Mouse (Mus musculus) small intestine, adult 2 months (tissue): ENCODE data around the gene Osbpl9. TPM values are rescaled to one million over a fixed set of nuclear protein-coding genes. Genes with fewer than 3 reads are reported as not detected.

ENCODE experiments used
- H3K27ac ChIP-seq: fragments of 200-500 bp; 2 replicates; pipeline ENCODE4 v1.5.1; 2012; ENCODE audit warnings: low read depth, low read length, control low read depth, inconsistent platforms; ENCODE audit not compliant: insufficient read depth
- H3K27me3 ChIP-seq: fragments of 200-500 bp; 2 replicates; pipeline ENCODE4 v1.6.1; 2012; ENCODE audit warnings: mild to moderate bottlenecking, moderate library complexity, low read length, inconsistent platforms; ENCODE audit not compliant: control insufficient read depth, insufficient read depth
- H3K36me3 ChIP-seq: fragments of 200-500 bp; 2 replicates; pipeline ENCODE4 v1.6.1; 2012; ENCODE audit warnings: mild to moderate bottlenecking, low read length, control low read depth, inconsistent platforms; ENCODE audit not compliant: control insufficient read depth, insufficient read depth
- H3K4me1 ChIP-seq: fragments of 200-500 bp; 2 replicates; pipeline ENCODE4 v1.6.1; 2012; ENCODE audit warnings: low read length, inconsistent platforms, mixed read lengths; ENCODE audit not compliant: control insufficient read depth, insufficient read depth, insufficient read length
- H3K4me3 ChIP-seq: fragments of 200-500 bp; 2 replicates; pipeline ENCODE4 v1.5.1; 2012; ENCODE audit warnings: low read depth, mild to moderate bottlenecking, control low read depth, inconsistent platforms, low read length, moderate library complexity
- CTCF ChIP-seq: fragments of 200-500 bp; IDR thresholded peaks from 2 replicates; pipeline ENCODE4 v1.5.1; 2012; ENCODE audit warnings: low read depth, mild to moderate bottlenecking, control low read depth, inconsistent platforms, low read length, moderate library complexity, mixed read lengths; ENCODE audit not compliant: insufficient replicate concordance, insufficient read length; ENCODE audit errors: extremely low read depth
- POLR2A ChIP-seq: fragments of 200-500 bp; IDR thresholded peaks from 2 replicates; pipeline ENCODE4 v1.6.1; 2012; ENCODE audit warnings: low read depth, mild to moderate bottlenecking, control low read depth, inconsistent platforms, low read length, moderate library complexity
- WGBS: fragments of 180-500 bp; shearing (Covaris S2); methylation state at CpG from one replicate; pipeline ENCODE4 v1.1.7; 2018; 5-methylcytosine and 5-hydroxymethylcytosine counted together
- polyA plus RNA-seq: library from polyadenylated mRNA; depleted of rRNA; stranded (reverse); fragments of >200 nt; gene quantifications from 2 replicates; pipeline ENCODE4 v1.2.3, GENCODE M21; 2012

Gene Osbpl9
- polyA plus RNA-seq, 1 experiment = 29.5 TPM

- no peaks in the 10 kb centered on the region for H3K4me1 ChIP-seq
- no peak overlapping the region for H3K4me3 ChIP-seq
- no peaks in the 10 kb centered on the region for H3K27me3 ChIP-seq
- WGBS = 71% methylated on average over 8 of the region's 8 CpGs
- no peak overlapping the region for H3K27ac ChIP-seq
- no peak for TF ChIP-seq POLR2A
- TF ChIP-seq CTCF = no peak
- H3K36me3 ChIP-seq = no peaks in the 10 kb centered on the region
These were observed 16.3 kb downstream of the Osbpl9 start for GRCm38 (mm10) chr4:109185616-109186405.

GRCm38 (mm10) chr4:109175677-109176076, 26.4 kb downstream of the Osbpl9 start:
- H3K27me3 ChIP-seq = no peaks in the 10 kb centered on the region
- no peaks in the 10 kb centered on the region for H3K36me3 ChIP-seq
- no peak for TF ChIP-seq POLR2A
- no peak for TF ChIP-seq CTCF
- H3K27ac ChIP-seq = peak overlapping the region; percentile 46
- no peak overlapping the region for H3K4me3 ChIP-seq
- peaks cover 5% of the 10 kb centered on the region; the same call in 1 of the 2 replicates for H3K4me1 ChIP-seq

DNA sequence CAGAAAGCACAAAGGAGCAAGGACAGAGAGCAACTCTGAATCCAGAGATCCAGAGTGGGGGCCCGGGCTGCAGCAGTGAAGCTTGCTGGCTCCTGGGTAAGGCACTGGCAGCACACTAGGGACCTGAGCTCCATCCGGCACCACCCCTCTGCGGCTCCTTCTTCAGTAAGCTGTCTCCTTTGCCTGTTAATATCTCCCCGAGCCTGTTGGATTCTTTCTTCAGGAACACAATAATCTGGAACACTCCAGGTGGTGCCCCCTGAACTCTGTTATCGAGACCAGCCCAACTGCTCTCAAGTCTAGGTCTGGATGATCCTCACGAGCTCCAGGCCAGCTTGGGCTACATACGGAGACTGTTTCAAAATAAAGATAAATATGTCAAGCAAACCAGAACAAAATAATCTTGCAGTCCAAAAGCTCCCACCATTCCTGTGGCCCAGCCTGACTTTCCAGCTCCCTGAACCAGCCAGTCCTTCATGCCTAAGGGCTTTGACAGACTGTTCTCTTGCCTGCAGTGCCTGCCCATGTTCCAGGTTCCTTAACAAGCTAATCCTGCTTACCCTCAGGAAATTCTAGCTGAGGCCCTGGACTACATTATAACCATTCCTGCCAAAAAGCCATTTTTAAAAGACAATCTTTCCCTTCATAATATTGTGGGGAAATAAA, 28.2 kb downstream of the Osbpl9 start:
- Histone ChIP-seq H3K27ac (no peak overlapping the region), H3K36me3 (no peaks in the 10 kb centered on the region), H3K4me3 (no peak overlapping the region), H3K4me1 (peaks cover 5% of the 10 kb centered on the region; the same call in 1 of the 2 replicates), H3K27me3 (no peaks in the 10 kb centered on the region)
- WGBS = 67% methylated on average over 7 of the region's 7 CpGs
- TF ChIP-seq CTCF (no peak), POLR2A (no peak)

DNA sequence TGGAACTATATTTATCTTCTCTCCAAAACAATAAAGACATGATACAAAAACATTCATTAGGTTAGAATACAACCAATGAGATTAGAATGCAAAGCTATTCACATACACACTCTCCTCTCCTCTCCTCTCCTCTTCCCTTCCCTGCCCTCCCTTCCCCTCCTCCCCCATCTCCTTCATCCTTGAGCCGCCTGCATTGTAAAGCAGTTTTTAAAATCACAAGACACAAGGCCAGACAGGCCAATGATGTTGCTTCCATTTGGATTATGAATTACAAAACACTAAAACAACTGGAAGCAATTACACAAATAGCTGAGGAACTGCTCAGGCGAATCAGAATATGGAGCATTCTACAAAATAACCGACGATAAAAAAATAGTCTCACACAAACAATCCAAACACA, 28.7 kb downstream of the Osbpl9 start:
- H3K4me1 ChIP-seq = peaks cover 5% of the 10 kb centered on the region; the same call in 1 of the 2 replicates
- no peaks in the 10 kb centered on the region for H3K36me3 ChIP-seq
- no peaks in the 10 kb centered on the region for H3K27me3 ChIP-seq
- H3K27ac ChIP-seq = no peak overlapping the region
- no peak overlapping the region for H3K4me3 ChIP-seq
- 82% methylated on average over 4 of the region's 4 CpGs for WGBS
- TF ChIP-seq CTCF (no peak), POLR2A (no peak)

DNA sequence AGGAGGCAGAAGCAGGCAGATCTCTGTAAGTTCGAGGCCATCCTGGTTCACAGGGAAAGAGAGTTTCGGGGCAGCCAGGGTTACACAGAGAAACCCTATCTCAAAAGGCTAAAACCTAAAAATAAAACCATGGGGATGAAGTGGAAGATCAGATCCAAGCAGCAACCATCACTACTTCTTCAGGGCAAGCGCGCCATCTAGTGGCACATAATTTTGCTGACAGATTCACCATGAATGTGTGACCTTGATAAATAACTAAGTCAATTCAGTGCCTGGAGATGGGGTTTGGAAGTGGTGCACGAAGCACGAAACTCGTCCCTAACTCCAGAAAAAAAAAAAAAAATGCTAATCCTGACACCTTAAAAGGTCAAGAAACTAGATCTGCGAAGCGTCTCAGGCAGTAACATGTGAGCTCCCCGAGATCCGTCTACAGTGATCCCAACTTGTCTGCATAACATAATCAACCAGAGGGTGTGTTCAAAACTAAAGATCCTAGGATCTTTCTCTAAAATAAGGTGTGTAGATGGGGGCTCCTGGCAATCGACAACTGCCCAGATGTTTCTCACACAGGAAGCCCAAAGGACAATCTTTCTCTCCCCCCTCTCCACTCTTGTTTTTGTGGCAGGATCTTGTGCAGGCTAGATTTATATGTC, 36.4 kb downstream of the Osbpl9 start:
- Histone ChIP-seq H3K27me3 (no peaks in the 10 kb centered on the region), H3K27ac (no peak overlapping the region), H3K4me1 (no peaks in the 10 kb centered on the region), H3K4me3 (no peak overlapping the region), H3K36me3 (peaks cover 2% of the 10 kb centered on the region; the same call in 1 of the 2 replicates)
- no peak for TF ChIP-seq POLR2A
- TF ChIP-seq CTCF = no peak
- 38% methylated on average over 12 of the region's 12 CpGs for WGBS

DNA sequence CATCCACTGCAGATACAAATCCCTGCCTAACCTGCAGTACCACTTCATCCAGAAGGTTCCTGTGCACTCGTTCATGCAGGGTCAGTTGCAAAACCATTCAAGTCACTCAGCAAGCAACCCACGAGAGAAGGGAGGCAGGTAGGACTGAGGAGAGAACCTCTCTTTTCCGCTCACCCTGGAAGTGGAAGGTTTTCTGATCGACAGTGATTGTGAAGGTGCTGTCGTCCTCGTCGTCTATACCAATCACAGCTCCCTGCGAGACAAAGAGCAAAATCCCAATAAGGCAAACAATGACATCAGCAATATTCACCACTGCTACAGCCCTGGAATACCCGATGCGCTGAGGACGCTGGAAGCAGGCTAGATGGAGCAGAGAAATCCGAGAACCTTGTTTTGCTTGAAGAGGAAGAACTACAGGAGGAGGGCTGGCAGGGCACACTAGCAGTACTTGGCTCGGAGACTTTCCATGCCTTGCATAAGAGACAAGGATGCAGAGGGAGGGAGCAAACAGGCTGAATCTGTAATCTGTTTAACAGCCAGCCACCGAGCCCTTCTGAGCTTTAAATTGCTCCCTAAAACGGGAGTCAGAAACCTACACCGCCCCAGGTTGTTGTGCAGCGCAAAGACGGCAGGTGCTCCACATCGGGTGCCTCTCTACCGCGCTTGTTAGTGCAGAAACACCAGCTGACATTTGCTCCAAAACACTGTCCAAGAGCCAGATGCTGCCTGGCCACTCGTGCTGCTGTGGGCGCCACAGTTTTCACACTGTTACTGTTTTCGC, 45.4 kb downstream of the Osbpl9 start:
- Histone ChIP-seq H3K27ac (no peak overlapping the region), H3K27me3 (no peaks in the 10 kb centered on the region), H3K4me1 (no peaks in the 10 kb centered on the region), H3K36me3 (peaks cover 5% of the 10 kb centered on the region; the same call in 1 of the 2 replicates), H3K4me3 (peak overlapping the region; percentile 5; the same call in 1 of the 2 replicates)
- TF ChIP-seq POLR2A (no peak), CTCF (no peak)
- WGBS = 54% methylated on average over 24 of the region's 24 CpGs
